Mouse (Mus musculus) ES-E14 (cell line): Measurements from ENCODE around the gene Rasgef1b.

Source experiments
- CHD2 ChIP-seq: IDR thresholded peaks from 2 replicates; pipeline ENCODE4 v1.6.1; 2014; ENCODE audit warnings: mild to moderate bottlenecking, low read depth, low read length, inconsistent platforms
- HCFC1 ChIP-seq: IDR thresholded peaks from 2 replicates; pipeline ENCODE4 v1.6.1; 2012; ENCODE audit warnings: low read length, inconsistent platforms, borderline replicate concordance; ENCODE audit not compliant: insufficient read depth
- ZC3H11A ChIP-seq: IDR thresholded peaks from 2 replicates; pipeline ENCODE4 v1.6.1; 2012; ENCODE audit warnings: low read depth, mild to moderate bottlenecking, inconsistent platforms, low read length, borderline replicate concordance

- no peak for TF ChIP-seq HCFC1
- no peak for TF ChIP-seq ZC3H11A
- TF ChIP-seq CHD2 = no peak
Observed at GRCm38 (mm10) chr5:99215207-99216157, 513.4 kb downstream of the Rasgef1b start.
